Mouse (Mus musculus): ENCODE results near the gene Cxcl3. TPM values are rescaled to one million over a fixed set of nuclear protein-coding genes. Genes with fewer than 3 reads are reported as not detected.

Gene Cxcl3
- polyA plus RNA-seq, 2 experiments = 0.07 to 0.17 TPM

DNA sequence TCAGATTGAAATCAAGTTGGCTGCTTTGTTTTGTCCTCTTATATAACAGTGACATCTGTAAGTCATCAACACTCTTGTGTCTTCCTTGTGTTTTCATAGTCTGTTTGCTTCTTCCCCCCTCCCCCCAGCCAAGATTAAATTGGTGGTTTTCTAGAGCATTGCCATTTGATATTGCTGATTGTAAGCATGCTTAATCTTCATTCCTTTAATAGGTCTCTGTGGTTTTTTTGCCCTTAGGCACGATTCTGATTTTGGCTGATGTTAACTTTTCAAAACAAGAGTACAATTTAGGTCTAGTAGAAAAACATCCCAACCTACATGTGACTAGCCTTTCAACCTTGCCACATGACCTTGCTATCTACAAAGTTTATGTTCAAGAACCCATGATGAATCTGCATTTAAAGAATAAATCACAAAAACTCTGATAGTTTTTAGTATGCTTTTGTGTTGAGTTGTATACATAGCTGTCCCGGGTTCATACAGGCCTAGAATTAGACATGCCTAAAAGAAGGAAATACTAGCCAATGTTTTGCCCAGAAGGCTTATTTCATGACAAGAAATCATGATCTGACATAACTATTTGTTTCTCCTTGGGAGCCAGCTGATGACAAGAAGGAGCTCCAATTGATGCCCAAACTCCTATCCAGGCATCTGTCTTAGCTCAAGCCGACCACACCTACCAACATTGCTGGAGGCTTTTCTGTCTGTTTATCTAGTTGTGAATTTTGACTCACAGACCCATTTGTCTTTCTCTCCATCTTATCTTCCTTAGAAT lies 21.5 kb downstream of the Cxcl3 start:
- H3K9me3 ChIP-seq (ENCODE audit: control insufficient read depth, low read length) = no peaks in the 10 kb centered on the region
- ATAC-seq (ENCODE audit: insufficient read depth) (no peak), DNase-seq (ENCODE audit: low read depth in 3 of 3, low spot score in 3 of 3) (no peak)
- no peak overlapping the region for H3K9ac ChIP-seq (replicated peaks)
- TF ChIP-seq CTCF (IDR thresholded peaks at IDR 0.05; ENCODE audit: low read depth) (no peak), EP300 (IDR thresholded peaks at IDR 0.05; ENCODE audit: low read depth) (no peak)
- no peaks in the 10 kb centered on the region for H3K4me1 ChIP-seq (replicated peaks; ENCODE audit: control insufficient read depth in 2 of 2, insufficient read depth in 2 of 2, low read length in 1 of 2)
- H3K27me3 ChIP-seq (ENCODE audit: control insufficient read depth, insufficient read depth, low read length) = no peaks in the 10 kb centered on the region
- no peak overlapping the region for H3K4me2 ChIP-seq (ENCODE audit: low read depth)
- H3K4me3 ChIP-seq (ENCODE audit: insufficient read depth in 1 of 2, low read depth in 2 of 2, low read length in 2 of 2) = no peak overlapping the region
- WGBS (ENCODE audit: insufficient replicate concordance) = 49% methylated on average over 3 of the region's 3 CpGs
- H3K36me3 ChIP-seq (replicated peaks; ENCODE audit: control insufficient read depth, insufficient read depth, low read depth) = no peaks in the 10 kb centered on the region
- H3K27ac ChIP-seq = no peak overlapping the region

- no peak for TF ChIP-seq CTCF (IDR thresholded peaks at IDR 0.05; ENCODE audit: low read depth)
- TF ChIP-seq EP300 (IDR thresholded peaks at IDR 0.05; ENCODE audit: low read depth) = no peak
- Histone ChIP-seq H3K4me1 (replicated peaks; ENCODE audit: control insufficient read depth in 2 of 2, insufficient read depth in 2 of 2, low read length in 1 of 2) (no peaks in the 10 kb centered on the region), H3K4me3 (ENCODE audit: insufficient read depth in 1 of 2, low read depth in 2 of 2, low read length in 2 of 2) (no peak overlapping the region), H3K27me3 (ENCODE audit: control insufficient read depth, insufficient read depth, low read length) (no peaks in the 10 kb centered on the region), H3K4me2 (ENCODE audit: low read depth) (no peak overlapping the region), H3K9ac (replicated peaks) (no peak overlapping the region), H3K36me3 (replicated peaks; ENCODE audit: control insufficient read depth, insufficient read depth, low read depth) (no peaks in the 10 kb centered on the region), H3K9me3 (ENCODE audit: control insufficient read depth, low read length) (no peaks in the 10 kb centered on the region), H3K27ac (no peak overlapping the region)
- ATAC-seq (ENCODE audit: insufficient read depth) = no peak
- no peak for DNase-seq (ENCODE audit: low read depth in 3 of 3, low spot score in 3 of 3)
These were observed 33.9 kb downstream of the Cxcl3 start for GRCm38 (mm10) chr5:90819756-90820155.

DNA sequence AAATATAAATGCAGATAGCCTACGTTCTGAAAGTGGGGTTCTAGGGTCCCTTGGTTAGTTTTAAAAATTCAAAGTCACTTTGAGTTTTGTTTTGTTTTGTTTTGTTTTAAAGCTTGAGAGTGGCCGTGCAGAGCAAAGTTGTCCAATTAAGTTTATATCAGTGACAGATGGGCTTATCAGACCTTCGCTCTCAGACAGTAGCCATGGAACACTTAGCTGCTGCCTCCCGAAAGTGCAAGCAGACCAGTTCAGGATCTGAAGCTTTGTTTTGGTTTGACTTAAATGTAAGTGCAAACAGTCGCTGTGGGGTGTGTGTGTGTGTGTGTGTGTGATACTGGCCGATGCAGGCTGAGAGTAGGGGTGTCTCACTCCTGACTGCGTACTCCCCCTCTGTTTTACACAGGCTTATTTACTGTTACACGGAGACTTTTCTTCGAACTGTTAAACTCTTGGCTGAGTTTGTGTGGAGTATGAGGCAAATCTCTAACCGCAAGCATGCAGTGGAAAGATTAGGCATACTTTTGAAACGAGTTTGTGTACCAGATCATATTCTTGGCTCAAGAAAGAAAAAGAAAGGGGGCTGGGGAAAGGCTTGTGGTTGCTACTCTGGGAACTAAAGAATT lies 46.4 kb downstream of the Cxcl3 start:
- no peak for TF ChIP-seq CTCF (IDR thresholded peaks at IDR 0.05; ENCODE audit: low read depth)
- TF ChIP-seq EP300 (IDR thresholded peaks at IDR 0.05; ENCODE audit: low read depth) = no peak
- ATAC-seq (ENCODE audit: insufficient read depth) (no peak), DNase-seq (ENCODE audit: low read depth in 3 of 3, low spot score in 3 of 3) (no peak)
- no peaks in the 10 kb centered on the region for H3K36me3 ChIP-seq (replicated peaks; ENCODE audit: control insufficient read depth, insufficient read depth, low read depth)
- no peak overlapping the region for H3K4me3 ChIP-seq (ENCODE audit: insufficient read depth in 1 of 2, low read depth in 2 of 2, low read length in 2 of 2)
- no peaks in the 10 kb centered on the region for H3K4me1 ChIP-seq (replicated peaks; ENCODE audit: control insufficient read depth in 2 of 2, insufficient read depth in 2 of 2, low read length in 1 of 2)
- H3K27me3 ChIP-seq (ENCODE audit: control insufficient read depth, insufficient read depth, low read length) = no peaks in the 10 kb centered on the region
- H3K9me3 ChIP-seq (ENCODE audit: control insufficient read depth, low read length) = no peaks in the 10 kb centered on the region
- no peak overlapping the region for H3K4me2 ChIP-seq (ENCODE audit: low read depth)
- H3K9ac ChIP-seq (replicated peaks) = no peak overlapping the region
- whole genome bisulfite sequencing (ENCODE audit: insufficient replicate concordance) = 61% methylated on average over 11 of the region's 11 CpGs
- H3K27ac ChIP-seq = no peak overlapping the region

DNA sequence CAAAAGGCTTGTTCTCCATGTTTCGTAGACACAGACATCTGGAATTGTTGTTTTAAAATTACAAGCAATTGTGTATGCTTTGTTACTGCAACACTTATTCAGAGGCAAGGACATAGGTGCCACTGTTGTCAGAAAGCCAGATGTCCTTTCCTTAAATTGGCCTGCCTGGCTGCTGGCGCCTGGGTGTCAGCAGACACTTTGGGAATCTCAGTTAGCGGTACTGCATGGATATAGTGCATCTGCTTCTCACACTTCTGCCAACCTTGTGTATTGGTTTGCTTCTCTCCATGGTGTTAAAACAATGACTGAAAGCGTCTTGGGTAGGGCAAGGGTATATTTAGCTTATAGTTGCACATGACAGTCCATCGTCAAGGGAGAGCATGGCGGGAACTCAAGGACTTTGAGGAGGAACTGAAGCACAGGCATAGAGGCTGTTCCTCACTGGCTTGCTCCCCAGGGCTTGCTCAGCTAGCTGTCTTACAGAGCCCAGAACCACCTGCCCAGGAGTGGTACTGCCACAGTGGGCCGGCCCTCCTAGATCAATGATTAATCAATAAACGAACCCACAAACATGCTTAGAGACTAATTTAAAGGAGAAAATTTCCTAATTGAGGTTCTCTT lies 47.0 kb downstream of the Cxcl3 start:
- no peak for DNase-seq (ENCODE audit: low read depth in 3 of 3, low spot score in 3 of 3)
- Histone ChIP-seq H3K9ac (replicated peaks) (no peak overlapping the region), H3K27ac (no peak overlapping the region), H3K4me2 (ENCODE audit: low read depth) (no peak overlapping the region), H3K9me3 (ENCODE audit: control insufficient read depth, low read length) (no peaks in the 10 kb centered on the region), H3K27me3 (ENCODE audit: control insufficient read depth, insufficient read depth, low read length) (no peaks in the 10 kb centered on the region), H3K4me1 (replicated peaks; ENCODE audit: control insufficient read depth in 2 of 2, insufficient read depth in 2 of 2, low read length in 1 of 2) (no peaks in the 10 kb centered on the region), H3K4me3 (ENCODE audit: insufficient read depth in 1 of 2, low read depth in 2 of 2, low read length in 2 of 2) (no peak overlapping the region), H3K36me3 (replicated peaks; ENCODE audit: control insufficient read depth, insufficient read depth, low read depth) (no peaks in the 10 kb centered on the region)
- TF ChIP-seq EP300 (IDR thresholded peaks at IDR 0.05; ENCODE audit: low read depth) (no peak), CTCF (IDR thresholded peaks at IDR 0.05; ENCODE audit: low read depth) (no peak)
- no peak for ATAC-seq (ENCODE audit: insufficient read depth)
- 70% methylated on average over 8 of the region's 8 CpGs for WGBS (ENCODE audit: insufficient replicate concordance)

DNA sequence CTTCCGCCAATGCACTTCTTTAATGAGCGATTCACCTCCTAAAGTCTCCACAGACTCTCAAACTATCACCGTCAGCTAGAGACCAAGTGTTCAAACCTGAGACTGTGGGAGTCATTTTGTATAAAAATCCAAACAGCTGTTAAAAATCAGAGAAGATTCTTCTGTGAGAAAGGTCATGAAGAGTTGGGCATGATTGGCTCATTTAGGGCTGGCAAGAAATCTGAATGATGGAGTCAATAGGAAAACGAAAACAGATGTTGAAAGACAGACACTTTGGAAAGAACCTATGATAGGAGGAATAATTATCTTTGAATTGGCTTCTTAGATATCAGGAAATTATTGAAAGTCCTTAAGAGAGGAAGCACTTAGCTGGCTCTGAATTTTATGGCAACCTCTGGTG lies 48.5 kb downstream of the Cxcl3 start:
- no peak for ATAC-seq (ENCODE audit: insufficient read depth)
- no peaks in the 10 kb centered on the region for H3K27me3 ChIP-seq (ENCODE audit: control insufficient read depth, insufficient read depth, low read length)
- H3K4me2 ChIP-seq (ENCODE audit: low read depth) = no peak overlapping the region
- DNase-seq (ENCODE audit: low read depth in 3 of 3, low spot score in 3 of 3) = no peak
- H3K9ac ChIP-seq (replicated peaks) = no peak overlapping the region
- H3K4me1 ChIP-seq (replicated peaks; ENCODE audit: control insufficient read depth in 2 of 2, insufficient read depth in 2 of 2, low read length in 1 of 2) = no peaks in the 10 kb centered on the region
- H3K9me3 ChIP-seq (ENCODE audit: control insufficient read depth, low read length) = no peaks in the 10 kb centered on the region
- no peak overlapping the region for H3K4me3 ChIP-seq (ENCODE audit: insufficient read depth in 1 of 2, low read depth in 2 of 2, low read length in 2 of 2)
- no peak for TF ChIP-seq CTCF (IDR thresholded peaks at IDR 0.05; ENCODE audit: low read depth)
- no peak for TF ChIP-seq EP300 (IDR thresholded peaks at IDR 0.05; ENCODE audit: low read depth)
- H3K36me3 ChIP-seq (replicated peaks; ENCODE audit: control insufficient read depth, insufficient read depth, low read depth) = no peaks in the 10 kb centered on the region
- 67% methylated on average over 4 of the region's 4 CpGs for WGBS (ENCODE audit: insufficient replicate concordance)
- no peak overlapping the region for H3K27ac ChIP-seq

All from liver, embryonic 14.5 days (tissue).